Mouse (Mus musculus) layer of hippocampus, adult 9-10 months (tissue): ENCODE measurements at regions not wholly inside any gene's neighbourhood (a gene's known extent, or its start where the extent isn't known, plus 50 kb on each side); places are given as distances from the start of the nearest gene placed in this dataset.

Experiments used
- DNase-seq: peaks from one replicate; pipeline ENCODE4 v3.0.0; 2022; ENCODE audit warnings: low spot score

DNA sequence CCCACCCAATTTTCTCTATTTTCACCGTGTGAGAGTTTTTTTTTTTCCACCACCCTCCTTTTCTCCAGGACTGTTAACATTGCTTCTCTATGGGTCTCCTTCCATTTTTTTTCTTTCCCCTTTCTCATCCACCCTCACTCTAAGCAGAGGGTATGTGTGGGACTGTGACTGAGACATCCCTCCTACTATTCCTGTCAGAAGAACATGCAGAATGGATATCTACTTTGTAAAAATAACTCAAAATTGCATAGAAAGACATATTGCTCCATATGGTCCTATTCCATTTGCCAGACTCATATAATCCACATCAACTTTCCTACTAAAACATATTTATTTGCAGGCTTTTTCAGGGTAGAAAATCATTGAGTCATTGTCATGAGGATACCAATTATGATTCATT lies 135.3 kb upstream of the Pabpc4l start:
- DNase-seq: no peak

DNA sequence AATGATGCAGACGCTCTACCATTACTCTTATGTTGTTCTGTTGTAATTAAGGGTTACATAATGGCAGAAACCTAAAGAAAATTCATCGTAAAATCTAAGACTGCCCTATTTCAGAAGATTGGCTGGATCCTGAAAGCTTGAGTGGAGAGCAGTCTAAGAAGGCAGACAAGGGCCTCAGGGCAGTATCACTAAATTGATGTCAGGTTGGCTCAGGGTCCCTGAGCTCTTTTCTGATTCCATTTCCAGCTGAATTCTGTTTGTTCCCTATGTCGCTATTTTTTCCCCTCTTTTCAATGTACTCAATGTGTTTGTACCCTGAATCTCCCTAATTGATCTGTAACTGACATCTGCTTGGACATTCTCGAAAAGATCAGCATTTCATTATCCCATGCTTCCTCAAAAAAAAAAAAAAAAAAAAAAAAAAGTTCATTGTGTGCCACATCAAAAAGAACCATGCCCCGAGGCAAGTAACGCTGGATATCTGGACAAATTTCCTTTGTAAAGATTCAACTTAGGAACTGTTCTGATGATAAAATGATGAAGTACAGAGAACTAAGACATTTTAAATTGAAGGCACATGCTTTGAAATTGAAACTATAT lies 118.7 kb upstream of the Pabpc4l start:
- no peak for DNase-seq

DNA sequence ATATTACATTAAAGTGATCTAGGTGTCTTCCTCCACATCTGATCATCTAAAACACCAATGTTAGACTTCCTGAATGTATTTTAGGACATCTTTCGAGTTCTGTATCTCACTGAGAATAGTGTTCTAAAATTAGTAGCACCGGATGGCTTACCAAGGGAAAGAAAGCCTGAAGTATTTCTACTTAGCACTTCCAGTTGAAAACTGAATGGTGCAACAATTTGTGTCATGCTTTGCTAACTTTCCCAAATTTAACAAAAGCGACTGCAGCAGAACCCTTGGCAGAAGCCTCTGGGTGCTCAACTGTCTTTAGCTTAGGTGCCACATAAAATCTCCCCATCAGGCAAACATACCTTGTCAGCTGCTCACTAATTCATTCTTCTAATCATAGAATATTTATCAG lies 105.6 kb upstream of the Pabpc4l start:
- DNase-seq: no peak

DNA sequence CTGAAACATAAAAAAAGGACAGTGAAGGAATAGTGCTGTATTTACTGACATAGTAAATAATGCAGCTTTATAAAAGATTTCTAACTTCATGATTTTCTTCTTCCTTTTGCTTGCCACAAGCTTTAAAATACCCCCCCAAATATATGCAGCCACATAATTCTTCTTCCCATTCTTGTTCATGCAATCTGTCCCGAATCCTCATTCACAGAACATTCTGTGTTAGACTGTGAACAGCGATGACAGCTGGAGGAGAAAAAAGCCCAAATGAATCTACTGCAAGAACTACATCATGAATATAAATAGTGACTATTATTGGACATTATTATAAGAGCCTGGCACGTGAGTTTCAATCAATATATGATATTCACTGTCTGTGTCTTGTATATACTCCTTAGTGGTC lies 90.6 kb upstream of the Pabpc4l start:
- DNase-seq: peak; percentile 32

DNA sequence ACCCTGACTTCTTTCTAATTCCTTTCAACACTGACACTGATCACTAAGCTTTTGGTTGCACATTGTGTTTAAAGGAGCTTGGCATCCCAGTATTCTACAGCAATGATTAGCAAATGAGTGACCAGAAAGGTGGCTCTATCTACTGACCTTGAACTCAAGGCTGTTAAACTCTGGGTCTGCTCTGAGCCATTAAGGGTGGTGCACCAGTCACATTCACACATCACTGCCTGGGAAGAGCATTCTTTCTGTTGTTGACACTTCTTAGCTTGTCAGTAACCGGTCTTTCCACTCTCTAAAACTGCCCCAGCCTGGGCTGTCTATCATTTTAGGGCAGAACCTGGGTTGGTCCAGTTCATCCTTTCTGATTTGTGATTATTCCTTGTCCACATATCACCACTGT lies 63.1 kb upstream of the Pabpc4l start:
- no peak for DNase-seq

DNA sequence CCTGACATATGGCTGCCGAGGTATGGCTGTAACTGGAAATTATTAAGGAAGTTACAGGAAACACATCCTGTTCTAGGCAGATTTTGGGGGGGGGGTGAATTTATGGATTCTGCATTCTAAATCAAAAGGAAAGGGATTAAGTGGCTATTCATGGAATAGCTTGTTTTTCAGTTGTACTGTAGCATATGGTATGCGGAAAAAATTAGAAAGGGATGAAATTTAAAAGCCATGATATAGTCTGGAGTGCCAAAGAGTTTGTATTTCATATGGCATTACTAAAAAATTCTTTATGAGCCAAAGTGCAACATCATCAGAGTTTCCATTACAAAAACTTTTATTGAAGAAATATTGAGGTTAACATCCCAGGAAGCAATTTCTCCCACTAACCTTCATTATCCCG lies 55.7 kb upstream of the Pabpc4l start:
- no peak for DNase-seq
